Mouse (Mus musculus): ENCODE measurements at regions not wholly inside any gene's neighbourhood (a gene's known extent, or its start where the extent isn't known, plus 50 kb on each side); places are given as distances from the start of the nearest gene placed in this dataset.
"Not testable (repeated sequence)": the region's sequence is repeated elsewhere in the genome, so short reads cannot be mapped to it uniquely, and the experiment has no call there.

DNA sequence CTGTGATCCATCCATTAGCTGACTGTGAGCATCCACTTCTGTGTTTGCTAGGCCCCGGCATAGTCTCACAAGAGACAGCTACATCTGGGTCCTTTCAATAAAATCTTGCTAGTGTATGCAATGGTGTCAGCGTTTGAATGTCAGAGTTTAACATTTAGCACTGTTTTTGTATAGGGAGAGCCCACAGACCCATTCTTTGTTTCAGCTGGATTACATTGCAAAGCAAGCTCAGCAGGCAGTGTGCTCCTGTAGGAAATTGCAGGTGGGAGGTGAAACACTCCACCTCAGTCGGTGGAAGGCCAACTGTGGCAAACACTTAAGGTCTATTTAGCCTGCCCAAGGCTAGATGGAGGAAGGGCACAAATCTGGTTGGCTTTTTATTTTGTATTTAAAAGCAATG is 337.2 kb upstream of the Nova1 start:
- not testable (repeated sequence) for H3K9me3 ChIP-seq (ENCODE audit: control insufficient read depth, low read length); ATAC-seq (replicated peaks; ENCODE audit: low FRiP score, low TSS enrichment, low read depth); H3K4me1 ChIP-seq (replicated peaks; ENCODE audit: control insufficient read depth, insufficient read depth, low read length); H3K9ac ChIP-seq (ENCODE audit: low read length); DNase-seq (ENCODE audit: low spot score); H3K4me3 ChIP-seq (ENCODE audit: low read depth, low read length); H3K36me3 ChIP-seq (ENCODE audit: control insufficient read depth, insufficient read depth, low read length); H3K4me2 ChIP-seq (ENCODE audit: low read length); H3K27me3 ChIP-seq (replicated peaks; ENCODE audit: control insufficient read depth, insufficient read depth, low read length); H3K27ac ChIP-seq (ENCODE audit: low read depth)
- WGBS, result 21% methylated on average over 2 of the region's 3 CpGs

DNA sequence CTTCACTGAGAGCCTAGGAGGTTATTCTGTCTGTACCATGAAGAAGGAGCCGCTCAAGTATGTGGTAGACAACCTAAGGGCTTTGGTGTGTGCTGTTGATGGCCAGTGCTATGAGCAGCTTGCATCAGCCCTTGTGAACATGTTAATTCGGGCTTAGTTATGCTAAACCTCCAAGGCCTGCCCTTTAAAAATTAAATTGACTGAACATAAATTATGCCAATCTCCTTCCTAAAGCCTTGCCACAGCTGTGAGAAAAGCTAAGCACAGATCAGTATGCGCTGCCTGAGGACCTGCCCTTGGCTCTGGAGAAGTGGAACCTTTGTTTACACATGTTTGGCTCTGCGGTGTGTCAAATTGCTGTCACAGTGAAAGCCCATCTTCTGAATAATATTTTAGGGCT is 321.9 kb upstream of the Nova1 start:
- no peak for ATAC-seq (replicated peaks; ENCODE audit: low FRiP score, low TSS enrichment, low read depth)
- no peaks in the 10 kb centered on the region for H3K9me3 ChIP-seq (ENCODE audit: control insufficient read depth, low read length)
- no peak for DNase-seq (ENCODE audit: low spot score)
- H3K4me2 ChIP-seq (ENCODE audit: low read length), result no peak overlapping the region
- H3K4me1 ChIP-seq (replicated peaks; ENCODE audit: control insufficient read depth, insufficient read depth, low read length), result no peaks in the 10 kb centered on the region
- no peak overlapping the region for H3K9ac ChIP-seq (ENCODE audit: low read length)
- no peaks in the 10 kb centered on the region for H3K27me3 ChIP-seq (replicated peaks; ENCODE audit: control insufficient read depth, insufficient read depth, low read length)
- H3K27ac ChIP-seq (ENCODE audit: low read depth), result no peak overlapping the region
- WGBS, result 45% methylated on average over 4 of the region's 4 CpGs
- H3K36me3 ChIP-seq (ENCODE audit: control insufficient read depth, insufficient read depth, low read length), result no peaks in the 10 kb centered on the region
- H3K4me3 ChIP-seq (ENCODE audit: low read depth, low read length), result no peak overlapping the region

DNA sequence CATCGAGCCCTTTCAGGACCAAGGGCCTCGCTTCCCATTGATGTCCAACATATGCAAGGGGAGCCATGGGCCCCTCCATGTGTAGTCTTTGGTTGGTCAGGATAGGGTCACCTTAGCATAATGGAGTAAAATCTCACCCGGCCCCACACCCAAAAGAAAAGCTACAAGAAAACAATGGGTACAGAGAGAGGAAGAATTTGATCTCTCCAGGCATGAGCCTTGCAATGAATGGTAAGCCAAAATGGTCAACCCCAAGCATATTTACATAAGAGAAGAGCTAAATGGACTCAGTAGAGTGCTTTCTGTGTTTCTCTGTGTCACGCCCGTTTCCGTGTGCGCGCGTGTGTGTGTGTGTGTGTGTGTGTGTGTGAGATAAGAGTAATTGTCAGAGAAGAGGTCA is 311.1 kb upstream of the Nova1 start:
- ATAC-seq (replicated peaks; ENCODE audit: low FRiP score, low TSS enrichment, low read depth) (no peak), DNase-seq (ENCODE audit: low spot score) (no peak)
- Histone ChIP-seq H3K27ac (ENCODE audit: low read depth) (no peak overlapping the region), H3K4me1 (replicated peaks; ENCODE audit: control insufficient read depth, insufficient read depth, low read length) (no peaks in the 10 kb centered on the region), H3K9ac (ENCODE audit: low read length) (no peak overlapping the region), H3K4me3 (ENCODE audit: low read depth, low read length) (no peak overlapping the region), H3K27me3 (replicated peaks; ENCODE audit: control insufficient read depth, insufficient read depth, low read length) (no peaks in the 10 kb centered on the region), H3K9me3 (ENCODE audit: control insufficient read depth, low read length) (no peaks in the 10 kb centered on the region), H3K36me3 (ENCODE audit: control insufficient read depth, insufficient read depth, low read length) (no peaks in the 10 kb centered on the region), H3K4me2 (ENCODE audit: low read length) (no peak overlapping the region)
- WGBS, result 87% methylated on average over 9 of the region's 9 CpGs

DNA sequence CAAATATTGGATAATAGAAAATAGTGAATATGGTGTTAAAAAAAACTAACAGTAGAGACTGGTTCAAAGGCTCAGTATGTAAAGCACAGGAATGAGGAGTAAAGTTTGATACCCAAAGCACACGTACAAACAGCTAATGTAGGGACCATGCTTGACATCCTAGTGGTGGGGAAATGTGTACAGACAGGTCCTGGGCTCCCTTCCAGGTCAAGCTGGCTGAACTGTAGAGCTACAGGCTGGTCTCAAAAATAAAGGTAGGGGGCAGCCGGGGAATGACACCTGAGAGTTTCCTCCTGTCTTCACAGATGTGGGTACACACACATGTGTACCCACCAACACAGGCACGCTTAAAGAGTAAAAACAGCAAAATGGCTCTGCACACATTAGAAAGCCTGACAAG is 309.9 kb upstream of the Nova1 start:
- Histone ChIP-seq H3K4me3 (ENCODE audit: low read depth, low read length) (no peak overlapping the region), H3K4me2 (ENCODE audit: low read length) (no peak overlapping the region), H3K9ac (ENCODE audit: low read length) (no peak overlapping the region), H3K9me3 (ENCODE audit: control insufficient read depth, low read length) (no peaks in the 10 kb centered on the region), H3K4me1 (replicated peaks; ENCODE audit: control insufficient read depth, insufficient read depth, low read length) (no peaks in the 10 kb centered on the region), H3K27me3 (replicated peaks; ENCODE audit: control insufficient read depth, insufficient read depth, low read length) (no peaks in the 10 kb centered on the region), H3K27ac (ENCODE audit: low read depth) (no peak overlapping the region), H3K36me3 (ENCODE audit: control insufficient read depth, insufficient read depth, low read length) (no peaks in the 10 kb centered on the region)
- ATAC-seq (replicated peaks; ENCODE audit: low FRiP score, low TSS enrichment, low read depth) (no peak), DNase-seq (ENCODE audit: low spot score) (no peak)
- 81% methylated on average over 3 of the region's 3 CpGs for WGBS

DNA sequence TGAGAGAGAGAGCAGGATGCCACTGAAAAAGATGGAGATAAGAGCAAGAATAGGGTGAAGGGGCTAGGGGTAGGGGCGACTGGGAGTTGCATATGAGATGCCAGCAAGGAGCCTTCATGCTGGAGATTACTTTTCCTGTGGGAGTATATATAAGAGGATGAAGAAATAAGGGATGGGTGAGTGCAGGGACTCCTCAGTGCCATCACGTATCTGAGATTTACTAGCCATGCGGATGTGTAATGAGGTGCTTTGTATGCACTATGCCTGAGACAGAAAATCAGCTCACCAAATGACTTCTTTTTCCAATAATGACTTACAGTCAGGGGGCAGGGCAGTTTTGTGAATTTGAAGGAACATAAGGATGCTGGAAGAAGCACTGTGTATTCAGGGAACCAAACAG is 302.7 kb upstream of the Nova1 start:
- Histone ChIP-seq H3K4me3 (ENCODE audit: low read depth, low read length) (no peak overlapping the region), H3K9me3 (ENCODE audit: control insufficient read depth, low read length) (no peaks in the 10 kb centered on the region), H3K27me3 (replicated peaks; ENCODE audit: control insufficient read depth, insufficient read depth, low read length) (no peaks in the 10 kb centered on the region), H3K4me1 (replicated peaks; ENCODE audit: control insufficient read depth, insufficient read depth, low read length) (no peaks in the 10 kb centered on the region), H3K4me2 (ENCODE audit: low read length) (no peak overlapping the region), H3K36me3 (ENCODE audit: control insufficient read depth, insufficient read depth, low read length) (no peaks in the 10 kb centered on the region), H3K9ac (ENCODE audit: low read length) (no peak overlapping the region), H3K27ac (ENCODE audit: low read depth) (no peak overlapping the region)
- DNase-seq (ENCODE audit: low spot score) (no peak), ATAC-seq (replicated peaks; ENCODE audit: low FRiP score, low TSS enrichment, low read depth) (no peak)
- WGBS, result 69% methylated on average over 3 of the region's 3 CpGs

DNA sequence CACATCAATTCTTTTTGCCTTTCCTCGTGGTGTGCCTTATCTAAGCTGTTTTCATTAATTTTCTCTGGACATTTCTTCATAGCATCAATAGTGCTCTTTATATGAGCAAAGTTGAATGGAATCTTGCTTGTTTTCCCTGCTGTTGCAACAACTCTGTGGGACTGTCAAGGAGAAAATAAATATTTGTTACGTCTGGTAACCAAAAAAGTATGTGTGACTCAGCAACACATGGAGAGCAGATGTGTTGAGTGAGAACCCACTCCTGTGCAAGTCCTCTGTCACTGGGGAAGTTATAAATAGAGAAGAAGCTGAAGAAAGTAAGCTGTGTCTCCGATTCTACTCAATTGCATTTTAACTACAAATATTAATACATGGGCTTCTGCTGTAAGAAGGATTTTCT is 298.8 kb upstream of the Nova1 start:
- Histone ChIP-seq H3K4me2 (ENCODE audit: low read length) (no peak overlapping the region), H3K27me3 (replicated peaks; ENCODE audit: control insufficient read depth, insufficient read depth, low read length) (no peaks in the 10 kb centered on the region), H3K4me3 (ENCODE audit: low read depth, low read length) (no peak overlapping the region), H3K9ac (ENCODE audit: low read length) (no peak overlapping the region), H3K4me1 (replicated peaks; ENCODE audit: control insufficient read depth, insufficient read depth, low read length) (no peaks in the 10 kb centered on the region), H3K9me3 (ENCODE audit: control insufficient read depth, low read length) (no peaks in the 10 kb centered on the region), H3K27ac (ENCODE audit: low read depth) (no peak overlapping the region), H3K36me3 (ENCODE audit: control insufficient read depth, insufficient read depth, low read length) (no peaks in the 10 kb centered on the region)
- 51% methylated on average over 3 of the region's 3 CpGs for WGBS
- ATAC-seq (replicated peaks; ENCODE audit: low FRiP score, low TSS enrichment, low read depth) (no peak), DNase-seq (ENCODE audit: low spot score) (no peak)

DNA sequence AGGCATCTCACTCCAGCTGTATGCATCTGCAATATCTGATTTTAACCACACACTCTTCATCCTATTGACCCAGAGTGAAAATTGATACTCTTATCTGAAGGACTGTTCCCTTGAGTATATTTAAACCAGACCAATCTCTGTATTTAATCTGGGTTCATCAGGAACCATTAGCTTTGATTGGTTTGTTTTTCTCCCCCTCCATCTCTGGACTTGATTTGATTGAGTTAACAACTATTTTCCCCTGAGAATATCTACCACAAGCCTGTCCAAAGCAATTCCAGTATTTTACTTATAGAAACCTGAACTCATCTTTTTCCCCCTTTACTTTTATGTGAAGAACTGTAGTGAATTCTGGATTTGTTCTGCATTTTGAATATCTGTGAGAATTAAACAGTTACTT is 270.5 kb upstream of the Nova1 start:
- Histone ChIP-seq H3K36me3 (ENCODE audit: control insufficient read depth, insufficient read depth, low read length) (no peaks in the 10 kb centered on the region), H3K4me1 (replicated peaks; ENCODE audit: control insufficient read depth, insufficient read depth, low read length) (no peaks in the 10 kb centered on the region)
- DNase-seq (ENCODE audit: low spot score), result no peak

DNA sequence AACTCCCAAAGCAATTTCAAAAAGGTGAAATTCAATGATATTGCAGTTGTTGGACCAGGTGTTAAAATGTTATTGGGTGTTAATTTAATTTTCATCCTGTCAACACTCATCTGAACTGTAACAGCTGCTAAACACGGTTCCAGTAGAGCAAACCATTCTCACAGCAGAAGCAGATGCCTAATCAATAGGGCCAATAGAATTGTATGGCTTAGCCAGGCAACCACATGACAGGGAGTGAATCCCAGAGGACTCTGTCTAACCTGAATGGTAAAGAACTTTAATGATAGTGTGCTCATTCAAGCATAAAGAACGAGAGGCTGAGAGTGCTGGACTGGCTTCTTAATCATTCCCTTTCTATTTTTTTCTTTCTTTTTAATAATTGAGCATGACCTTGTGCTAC is 256.2 kb upstream of the Nova1 start:
- ATAC-seq (replicated peaks; ENCODE audit: low FRiP score, low TSS enrichment, low read depth) (no peak), DNase-seq (ENCODE audit: low spot score) (no peak)
- Histone ChIP-seq H3K27ac (ENCODE audit: low read depth) (no peak overlapping the region), H3K9ac (ENCODE audit: low read length) (no peak overlapping the region), H3K36me3 (ENCODE audit: control insufficient read depth, insufficient read depth, low read length) (no peaks in the 10 kb centered on the region), H3K4me1 (replicated peaks; ENCODE audit: control insufficient read depth, insufficient read depth, low read length) (no peaks in the 10 kb centered on the region), H3K9me3 (ENCODE audit: control insufficient read depth, low read length) (no peaks in the 10 kb centered on the region), H3K27me3 (replicated peaks; ENCODE audit: control insufficient read depth, insufficient read depth, low read length) (no peaks in the 10 kb centered on the region), H3K4me2 (ENCODE audit: low read length) (no peak overlapping the region), H3K4me3 (ENCODE audit: low read depth, low read length) (no peak overlapping the region)
- 79% methylated on average over 2 of the region's 2 CpGs for WGBS

More for the DNA sequence above, 270.5 kb upstream of the Nova1 start:
- Histone ChIP-seq H3K9me3 (ENCODE audit: control insufficient read depth, low read length) (no peaks in the 10 kb centered on the region), H3K9ac (ENCODE audit: low read length) (no peak overlapping the region), H3K27ac (ENCODE audit: low read depth) (no peak overlapping the region), H3K4me3 (ENCODE audit: low read depth, low read length) (no peak overlapping the region), H3K4me2 (ENCODE audit: low read length) (no peak overlapping the region), H3K27me3 (replicated peaks; ENCODE audit: control insufficient read depth, insufficient read depth, low read length) (no peaks in the 10 kb centered on the region)
- ATAC-seq (replicated peaks; ENCODE audit: low FRiP score, low TSS enrichment, low read depth), result no peak

DNA sequence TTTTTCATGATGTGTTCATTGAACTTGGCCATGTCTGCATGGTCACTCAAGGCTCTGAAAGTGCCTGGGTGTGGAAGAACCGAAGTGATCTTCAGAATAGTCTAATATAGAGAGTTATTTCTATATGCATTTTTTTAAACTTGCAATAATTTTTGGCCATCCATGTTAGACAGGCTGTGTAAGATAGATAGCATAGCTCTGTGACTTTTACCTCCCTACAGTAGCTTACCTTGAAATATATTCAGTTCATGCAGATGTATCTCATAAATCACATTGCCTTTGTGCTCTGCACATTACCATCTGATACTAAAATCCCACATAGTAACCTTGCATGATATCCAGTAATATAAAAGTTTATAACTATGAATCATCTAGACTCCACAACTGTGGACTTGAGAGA is 233.7 kb upstream of the Nova1 start:
- H3K9me3 ChIP-seq (ENCODE audit: control insufficient read depth, low read length), result no peaks in the 10 kb centered on the region
- H3K27me3 ChIP-seq (replicated peaks; ENCODE audit: control insufficient read depth, insufficient read depth, low read length), result no peaks in the 10 kb centered on the region
- H3K27ac ChIP-seq (ENCODE audit: low read depth), result no peak overlapping the region
- no peak overlapping the region for H3K4me2 ChIP-seq (ENCODE audit: low read length)
- H3K9ac ChIP-seq (ENCODE audit: low read length), result no peak overlapping the region
- no peaks in the 10 kb centered on the region for H3K36me3 ChIP-seq (ENCODE audit: control insufficient read depth, insufficient read depth, low read length)
- H3K4me1 ChIP-seq (replicated peaks; ENCODE audit: control insufficient read depth, insufficient read depth, low read length), result no peaks in the 10 kb centered on the region
- 91% methylated on average over 1 of the region's 1 CpGs for WGBS
- DNase-seq (ENCODE audit: low spot score), result no peak
- no peak overlapping the region for H3K4me3 ChIP-seq (ENCODE audit: low read depth, low read length)
- no peak for ATAC-seq (replicated peaks; ENCODE audit: low FRiP score, low TSS enrichment, low read depth)
